Mouse (Mus musculus): Measurements from ENCODE around the gene Bcl3.

DNA sequence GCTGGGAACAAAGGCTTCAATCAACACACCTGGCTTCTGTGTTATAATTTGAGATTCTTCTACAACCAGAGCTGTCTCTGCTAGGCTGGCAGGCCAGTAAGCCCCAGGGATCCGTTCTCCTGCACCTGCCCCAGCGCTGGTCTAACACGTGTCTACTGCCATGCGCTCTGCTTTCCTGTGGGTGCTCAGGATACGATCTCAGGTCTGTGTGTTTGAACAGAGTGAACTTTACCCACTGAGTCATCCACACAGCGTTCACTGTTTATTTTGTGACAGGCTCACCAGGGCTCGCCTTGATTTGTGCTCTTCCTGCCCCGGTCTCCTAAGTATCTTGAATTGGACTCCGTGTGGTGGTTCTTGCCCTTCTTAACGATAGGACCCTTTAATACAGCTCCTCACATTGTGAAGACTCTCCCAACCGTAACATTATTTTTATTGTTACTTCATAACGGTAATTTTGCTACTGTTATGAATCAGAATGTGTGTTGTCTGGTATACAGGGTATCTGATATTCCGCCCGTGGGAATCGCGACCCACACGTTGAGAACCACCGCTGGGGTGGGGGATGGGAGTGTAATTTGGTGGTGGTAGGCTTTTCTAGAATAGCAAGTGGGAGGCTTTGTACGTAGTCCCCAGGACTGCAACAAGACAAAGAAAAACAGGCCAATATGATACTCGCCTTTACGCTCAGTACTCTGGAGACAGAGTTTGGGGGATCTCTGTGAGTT lies 19.3 kb upstream of the Bcl3 start:
- TF ChIP-seq TAL1 (IDR thresholded peaks at IDR 0.05; ENCODE audit: low read length): no peak
- no peak for TF ChIP-seq GATA1 (IDR thresholded peaks at IDR 0.05; ENCODE audit: low read length)
